Mouse (Mus musculus) cerebellum, adult 2 months (tissue): ENCODE measurements around the gene Eml1. TPM values are rescaled to one million over a fixed set of nuclear protein-coding genes. Genes with fewer than 3 reads are reported as not detected.
A peak's percentile ranks its signal among the peaks of the same experiment; 100 is the strongest.

Experiments
- DNase-seq, 2 experiments: peaks; one replicate each; pipeline ENCODE4 v3.0.0; 2021
- H3K27ac ChIP-seq: fragments of 200-500 bp; 2 replicates; pipeline ENCODE4 v1.5.1; 2012; ENCODE audit warnings: low read length, control low read depth, inconsistent platforms; ENCODE audit not compliant: insufficient read depth
- H3K27me3 ChIP-seq: fragments of 200-500 bp; 2 replicates; pipeline ENCODE4 v1.6.1; 2012; ENCODE audit warnings: inconsistent platforms, mild to moderate bottlenecking, low read length, moderate library complexity; ENCODE audit not compliant: control insufficient read depth, insufficient read depth
- H3K4me1 ChIP-seq: fragments of 200-500 bp; 2 replicates; pipeline ENCODE4 v1.6.1; 2011; ENCODE audit warnings: low read length; ENCODE audit not compliant: control insufficient read depth, insufficient read depth
- H3K4me3 ChIP-seq: fragments of 200-500 bp; replicated peaks from 2 replicates; pipeline ENCODE3; 2011; ENCODE audit warnings: mild to moderate bottlenecking, low read depth, low read length, control low read depth; ENCODE audit not compliant: insufficient read depth
- CTCF ChIP-seq: fragments of 200-500 bp; IDR thresholded peaks from 2 replicates; pipeline ENCODE4 v1.5.1; 2011; ENCODE audit warnings: low read depth, mild to moderate bottlenecking, control low read depth, low read length, moderate library complexity, borderline replicate concordance; ENCODE audit not compliant: insufficient read depth
- POLR2A ChIP-seq: fragments of 200-500 bp; IDR thresholded peaks from 2 replicates; pipeline ENCODE4 v1.6.1; 2011; ENCODE audit warnings: low read length, control low read depth, borderline replicate concordance; ENCODE audit not compliant: insufficient read depth
- WGBS: fragments of 180-500 bp; shearing (Covaris S2); methylation state at CpG from one replicate; pipeline ENCODE4 v1.1.7; 2018; 5-methylcytosine and 5-hydroxymethylcytosine counted together
- polyA plus RNA-seq: library from polyadenylated mRNA; depleted of rRNA; stranded (reverse); fragments of >200 nt; gene quantifications from 2 replicates; pipeline ENCODE4 v1.2.3, GENCODE M21; 2012

Gene Eml1
- polyA plus RNA-seq, 1 experiment = 93.9 TPM

DNA sequence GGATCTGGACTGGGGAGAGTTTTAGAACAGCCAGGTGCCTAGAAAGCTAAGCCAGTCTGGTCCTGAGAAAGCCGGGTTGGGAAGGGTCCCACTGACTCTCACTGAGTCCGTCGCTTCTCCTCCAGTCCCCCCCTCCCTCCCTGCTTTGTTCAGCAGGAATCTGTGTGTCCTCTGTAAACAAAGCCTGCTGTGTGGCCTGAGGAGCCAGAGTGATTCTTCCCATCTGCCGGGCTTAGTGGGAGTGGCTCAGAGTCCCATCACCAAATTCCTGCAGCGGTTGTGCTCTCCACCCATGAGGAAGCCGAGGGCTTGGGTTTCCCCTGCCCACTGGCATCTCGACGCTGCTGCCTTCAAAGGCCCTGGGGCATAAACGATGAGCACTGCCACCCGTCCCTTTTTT is 72.5 kb downstream of the Eml1 start:
- H3K27ac ChIP-seq = no peak overlapping the region
- H3K27me3 ChIP-seq = no peaks in the 10 kb centered on the region
- DNase-seq = no peak
- no peak overlapping the region for H3K4me3 ChIP-seq
- 45% methylated on average over 10 of the region's 10 CpGs for WGBS
- TF ChIP-seq CTCF (no peak), POLR2A (no peak)
- peaks cover 26% of the 10 kb centered on the region for H3K4me1 ChIP-seq

DNA sequence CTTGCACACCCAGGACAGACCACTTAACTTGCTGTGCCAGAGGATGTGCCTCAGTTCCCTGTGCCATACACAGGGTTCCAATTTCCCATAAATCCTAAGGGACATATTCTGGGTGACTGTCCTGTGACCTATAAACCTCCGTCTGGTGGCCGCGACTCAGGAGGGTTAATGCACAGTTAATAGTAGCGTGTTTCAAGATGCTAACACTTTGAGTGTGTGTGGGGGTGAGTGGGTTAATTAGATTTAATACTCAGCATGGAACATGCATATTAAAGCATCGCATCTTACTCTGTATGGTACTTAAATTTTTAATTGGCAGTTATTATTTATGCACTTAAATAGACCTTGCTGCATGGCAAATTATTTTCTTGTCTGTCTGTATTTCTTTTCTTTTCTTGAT is 73.0 kb downstream of the Eml1 start:
- Histone ChIP-seq H3K4me1 (peaks cover 26% of the 10 kb centered on the region), H3K27me3 (no peaks in the 10 kb centered on the region), H3K4me3 (no peak overlapping the region), H3K27ac (no peak overlapping the region)
- TF ChIP-seq CTCF (no peak), POLR2A (no peak)
- 89% methylated on average over 5 of the region's 5 CpGs for WGBS
- DNase-seq = no peak

DNA sequence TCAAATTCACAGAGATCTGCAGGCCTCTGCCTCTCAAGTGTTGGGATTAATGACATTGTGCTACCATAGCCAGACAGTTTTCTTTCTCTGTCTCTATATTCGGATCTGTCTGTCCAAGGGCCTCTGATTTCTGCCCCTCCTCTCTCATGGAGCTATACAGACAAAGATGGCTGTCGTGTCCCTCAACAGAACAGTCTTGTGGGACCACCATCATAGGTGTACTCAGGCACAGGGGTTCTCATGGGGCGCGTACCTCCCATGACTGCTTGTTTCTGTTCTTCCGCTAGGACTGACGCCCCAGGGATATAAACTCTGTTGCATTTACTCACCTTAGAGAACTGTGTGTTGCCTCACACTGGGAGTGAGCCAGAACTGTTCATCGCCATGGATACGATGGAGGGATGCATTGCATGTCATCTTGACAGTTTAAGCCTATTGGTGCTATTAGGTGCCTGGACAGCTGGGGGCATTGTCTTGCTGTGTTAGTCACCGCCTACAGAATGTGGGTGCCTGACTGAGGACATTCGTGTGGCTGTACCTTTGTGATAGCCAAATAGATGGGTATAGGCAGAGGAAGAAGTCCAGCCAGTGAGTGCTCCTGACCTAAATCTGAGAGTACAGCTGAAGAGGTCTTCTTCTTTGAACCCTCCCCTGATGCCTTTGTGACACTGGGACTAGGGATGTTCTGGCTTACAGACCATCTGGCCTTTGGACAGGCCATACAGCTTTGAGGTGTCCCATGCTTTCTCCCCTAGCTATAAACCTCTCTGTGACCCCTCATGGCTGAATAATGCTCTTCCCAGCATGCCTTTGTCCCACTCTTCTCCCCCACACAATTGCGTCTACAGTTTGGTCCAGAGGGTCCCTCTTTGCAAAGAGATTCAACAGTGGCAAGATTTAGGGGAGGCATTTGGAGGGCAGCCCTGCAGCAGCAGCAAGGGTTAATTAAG is 73.7 kb downstream of the Eml1 start:
- Histone ChIP-seq H3K4me1 (peaks cover 26% of the 10 kb centered on the region), H3K27me3 (no peaks in the 10 kb centered on the region), H3K4me3 (no peak overlapping the region), H3K27ac (no peak overlapping the region)
- DNase-seq = no peak
- WGBS = 84% methylated on average over 11 of the region's 11 CpGs
- no peak for TF ChIP-seq CTCF
- no peak for TF ChIP-seq POLR2A

DNA sequence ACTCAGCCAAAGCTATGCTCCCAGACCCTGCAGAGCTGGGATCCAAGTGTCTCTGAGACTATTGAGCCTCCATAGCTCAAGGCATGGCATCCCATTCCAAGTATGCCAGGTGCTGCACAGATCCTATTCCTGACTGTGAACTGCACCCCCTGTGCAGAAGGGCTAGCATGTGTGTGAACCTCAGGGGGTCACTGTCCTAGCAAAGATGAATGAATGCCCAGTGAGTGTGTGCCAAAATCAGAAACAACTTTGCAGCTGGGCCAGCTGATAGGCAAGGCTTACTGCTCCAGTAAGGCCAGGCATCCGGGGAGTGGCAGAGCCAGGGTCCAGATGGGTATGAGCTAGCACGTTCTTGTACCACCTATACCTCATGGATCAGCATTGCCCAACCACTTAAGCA is 76.0 kb downstream of the Eml1 start:
- DNase-seq = peak; percentile 42 to 48
- Histone ChIP-seq H3K4me3 (no peak overlapping the region), H3K27me3 (no peaks in the 10 kb centered on the region), H3K27ac (no peak overlapping the region; the same call in 1 of the 2 replicates), H3K4me1 (peaks cover 21% of the 10 kb centered on the region)
- TF ChIP-seq CTCF = no peak
- TF ChIP-seq POLR2A = no peak
- WGBS = 19% methylated on average over 2 of the region's 2 CpGs

DNA sequence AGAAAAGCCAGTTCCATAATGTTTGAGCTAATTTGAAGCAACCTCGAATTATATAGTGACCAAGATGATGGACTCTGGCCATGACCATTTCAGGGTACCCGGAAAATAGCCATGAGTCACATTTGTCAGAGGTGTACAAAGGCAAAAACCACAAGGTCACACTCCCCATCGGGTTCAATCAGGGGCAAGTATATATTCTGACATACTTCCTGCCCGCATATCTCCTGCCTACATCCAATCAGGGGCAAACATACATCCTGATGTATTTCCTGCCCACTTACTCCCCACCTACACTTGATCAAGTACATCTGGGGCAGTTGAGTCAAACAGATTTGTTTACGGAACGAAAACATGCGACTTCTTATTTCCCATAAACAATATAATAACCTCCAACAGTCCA is 77.6 kb downstream of the Eml1 start:
- Histone ChIP-seq H3K4me3 (no peak overlapping the region), H3K27ac (no peak overlapping the region), H3K4me1 (peaks cover 27% of the 10 kb centered on the region), H3K27me3 (no peaks in the 10 kb centered on the region)
- TF ChIP-seq POLR2A (no peak), CTCF (no peak)
- 96% methylated on average over 7 of the region's 7 CpGs for WGBS
- DNase-seq = no peak

DNA sequence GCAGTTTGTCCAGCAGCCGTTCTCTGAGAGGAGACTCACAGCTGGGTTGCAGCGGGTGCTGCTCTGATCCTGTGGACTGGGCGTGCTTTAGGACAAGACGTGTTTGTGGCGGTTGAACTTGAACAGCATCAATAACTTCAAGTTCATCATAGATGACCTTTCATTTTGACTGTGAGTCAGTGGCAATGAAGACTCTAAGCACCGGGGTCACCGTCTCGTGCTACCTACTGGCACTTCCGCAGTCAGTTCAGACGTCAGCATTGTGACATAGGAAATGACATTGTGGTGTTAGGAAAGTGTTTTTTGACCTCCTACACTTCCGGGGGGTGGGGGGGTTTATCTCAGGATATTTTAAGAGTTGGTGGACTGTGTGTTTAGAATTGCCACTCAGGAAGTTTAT is 79.2 kb downstream of the Eml1 start:
- Histone ChIP-seq H3K27me3 (no peaks in the 10 kb centered on the region), H3K4me3 (no peak overlapping the region), H3K4me1 (peaks cover 38% of the 10 kb centered on the region), H3K27ac (no peak overlapping the region)
- DNase-seq = no peak
- WGBS = 85% methylated on average over 11 of the region's 11 CpGs
- TF ChIP-seq POLR2A (no peak), CTCF (no peak)

DNA sequence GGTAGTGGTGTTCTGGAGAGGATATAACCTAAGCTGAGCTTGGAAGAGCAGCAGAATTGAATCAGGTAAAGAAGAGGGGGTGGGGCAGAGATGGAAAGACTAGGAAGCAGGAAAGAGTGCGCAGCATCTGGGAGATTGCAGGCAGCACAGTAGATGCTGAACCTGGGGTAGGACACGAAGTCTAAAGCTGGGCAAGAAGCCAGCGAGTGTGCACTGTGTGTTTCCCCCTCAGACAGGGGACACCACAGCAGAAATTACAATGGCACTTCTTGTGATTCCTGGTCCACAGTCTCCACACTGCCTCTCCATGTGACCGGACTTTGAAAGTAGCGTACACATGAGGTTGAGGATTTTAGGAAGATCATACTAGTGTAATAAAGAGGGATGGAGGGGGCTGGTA is 79.8 kb downstream of the Eml1 start:
- no peak overlapping the region for H3K27ac ChIP-seq
- H3K4me3 ChIP-seq = no peak overlapping the region
- H3K27me3 ChIP-seq = no peaks in the 10 kb centered on the region
- no peak for DNase-seq
- WGBS = 66% methylated on average over 5 of the region's 5 CpGs
- TF ChIP-seq CTCF = no peak
- TF ChIP-seq POLR2A = no peak
- peaks cover 44% of the 10 kb centered on the region for H3K4me1 ChIP-seq

DNA sequence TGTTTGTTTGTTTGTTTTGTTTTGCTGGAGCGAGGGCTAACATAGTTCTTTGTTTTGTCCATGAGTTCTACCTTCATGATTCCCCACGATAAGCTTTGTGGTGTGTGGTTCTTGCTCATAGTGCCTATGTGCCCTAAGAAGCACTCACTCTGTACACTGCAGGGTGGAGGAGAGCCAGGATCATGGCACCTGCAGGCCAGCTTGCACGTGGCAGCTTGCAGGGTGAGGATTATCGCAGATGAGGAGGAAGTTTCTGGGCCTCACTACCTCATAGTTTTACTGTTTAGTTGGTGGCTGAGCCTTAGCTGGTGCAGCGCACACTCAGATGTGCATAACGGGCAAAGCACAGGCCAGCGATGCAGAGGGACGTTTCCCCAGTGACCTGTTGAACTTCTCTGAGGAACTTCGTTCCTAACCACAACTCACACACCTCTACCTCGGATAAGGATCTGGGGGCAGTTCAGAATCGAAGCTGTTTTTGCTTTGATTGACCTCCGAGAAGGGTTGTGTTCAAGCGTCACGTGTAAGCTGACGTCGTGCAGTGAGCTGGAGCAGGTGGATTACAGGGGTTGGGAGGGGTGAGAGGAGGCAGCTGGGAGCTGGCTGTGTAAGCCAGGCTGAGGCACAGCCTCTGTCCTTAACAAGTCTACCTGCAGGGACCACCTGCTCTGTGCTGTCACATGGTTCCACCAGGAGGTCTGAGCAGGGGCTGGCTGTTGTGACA is 81.6 kb downstream of the Eml1 start:
- TF ChIP-seq POLR2A = no peak
- no peak for TF ChIP-seq CTCF
- H3K27ac ChIP-seq = no peak overlapping the region
- H3K27me3 ChIP-seq = no peaks in the 10 kb centered on the region
- H3K4me3 ChIP-seq = no peak overlapping the region
- H3K4me1 ChIP-seq = peaks cover 36% of the 10 kb centered on the region
- 73% methylated on average over 16 of the region's 16 CpGs for WGBS
- no peak for DNase-seq
